Mouse (Mus musculus) ES-Bruce4 (cell line): ENCODE measurements around the gene Gm10197.

ENCODE experiments used
- CTCF ChIP-seq: IDR thresholded peaks from one replicate; pipeline ENCODE4 v1.8.1; 2011; ENCODE audit warnings: low read depth, low read length
- EP300 ChIP-seq: IDR thresholded peaks from 2 replicates; pipeline ENCODE4 v1.6.1; 2011; ENCODE audit warnings: low read depth, low read length; ENCODE audit not compliant: insufficient read depth
- POLR2A ChIP-seq: IDR thresholded peaks from one replicate; pipeline ENCODE4 v1.8.1; 2011; ENCODE audit warnings: low read length; ENCODE audit not compliant: insufficient read depth

GRCm38 (mm10) chr19:53375299-53375698, 3.7 kb upstream of the Gm10197 start:
- TF ChIP-seq CTCF (no peak), POLR2A (no peak), EP300 (no peak)
